Mouse (Mus musculus) A20 (cell line): Measurements from ENCODE around the gene C130050O18Rik.

ENCODE experiments used
- DNase-seq: peaks from one replicate; pipeline ENCODE4 v3.0.0-alpha.2; 2011; ENCODE audit warnings: low read depth, low spot score

C130050O18Rik gene

GRCm38 (mm10) chr5:139404801-139405401 lies at the start of gene C130050O18Rik:
TSS of gene C130050O18Rik (plus strand) at chr5:139405280.
- DNase-seq, result no peak

DNA sequence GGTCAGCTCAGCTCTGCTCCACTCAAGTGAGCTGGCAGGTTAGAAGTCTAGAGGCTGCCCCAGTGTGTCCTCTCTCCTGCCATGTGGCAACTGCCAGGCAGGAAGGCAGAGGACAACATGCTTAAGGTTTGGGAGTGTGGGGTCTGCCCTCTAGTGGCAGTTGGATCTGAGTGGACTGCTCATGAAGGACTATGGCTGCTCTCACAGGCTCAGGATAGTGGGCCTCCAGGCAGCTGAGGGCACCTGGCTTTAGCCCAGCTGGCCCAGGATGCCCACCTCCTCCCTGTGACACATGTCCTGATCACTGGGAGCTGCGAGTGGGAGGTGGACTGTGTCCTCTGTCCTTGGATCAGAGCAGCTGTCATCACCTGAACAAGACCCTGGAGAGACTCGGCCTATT lies 46.4 kb upstream of the C130050O18Rik start:
- DNase-seq, result peak; percentile 50

- DNase-seq, result no peak
These were observed 45.8 kb upstream of the C130050O18Rik start for GRCm38 (mm10) chr5:139359244-139359643.

DNA sequence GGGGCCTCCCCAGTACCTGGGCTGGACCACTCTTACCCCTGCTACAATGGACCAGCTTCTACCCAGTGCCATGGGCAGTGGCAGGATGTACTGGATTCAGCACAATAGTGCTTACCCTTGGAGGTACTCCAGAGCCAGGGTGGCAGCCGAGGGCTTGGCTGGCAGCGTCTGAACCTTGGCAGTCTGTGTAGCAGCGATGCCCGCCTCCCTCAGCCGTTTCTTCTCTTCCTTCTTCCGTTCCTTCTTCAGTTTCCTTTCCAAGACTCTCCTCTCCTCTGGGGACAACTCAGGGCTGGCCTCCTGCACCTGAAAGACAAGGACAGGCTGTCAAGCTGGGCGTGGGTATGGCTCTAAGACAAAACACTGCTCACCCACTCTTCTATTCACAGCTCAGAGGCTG lies 41.2 kb upstream of the C130050O18Rik start:
- no peak for DNase-seq

GRCm38 (mm10) chr5:139364260-139364910 lies 40.7 kb upstream of the C130050O18Rik start:
- DNase-seq, result peak; percentile 71

DNA sequence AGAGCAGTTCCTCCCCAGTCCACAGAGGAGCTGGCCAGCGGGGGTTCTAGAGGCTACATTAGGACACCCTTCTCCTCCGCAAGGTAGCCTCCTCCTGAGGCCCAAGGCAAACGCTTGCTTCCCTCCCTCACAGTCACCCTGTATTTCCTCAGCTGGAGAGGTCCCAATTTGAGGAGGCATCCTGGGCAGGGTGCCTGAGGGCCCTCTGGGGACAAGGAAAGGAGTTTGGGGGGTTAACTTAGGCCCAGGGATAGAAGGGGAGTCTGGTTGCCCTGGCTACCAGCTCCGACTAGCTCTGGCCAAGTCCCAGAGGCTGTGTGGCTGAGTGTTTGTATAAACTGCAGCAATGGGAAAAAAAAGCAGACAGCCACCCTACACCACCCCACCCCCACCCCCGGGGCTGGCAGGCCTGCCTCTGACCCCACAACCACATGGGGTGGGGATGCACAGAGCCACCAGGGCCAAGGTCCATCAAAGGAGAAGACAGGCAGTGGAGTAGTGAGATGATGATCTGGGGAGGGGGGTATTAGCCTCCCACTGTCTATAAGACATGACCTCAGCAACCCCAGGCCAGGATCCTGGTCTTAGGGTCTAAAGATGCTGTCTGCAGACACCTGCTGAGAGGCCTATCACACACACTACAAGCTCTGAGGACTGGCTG lies 40.0 kb upstream of the C130050O18Rik start:
- DNase-seq, result no peak

- DNase-seq, result peak; percentile 60
These were observed 39.3 kb upstream of the C130050O18Rik start for GRCm38 (mm10) chr5:139365827-139366226.

GRCm38 (mm10) chr5:139366484-139366883 lies 38.6 kb upstream of the C130050O18Rik start:
- DNase-seq, result no peak

GRCm38 (mm10) chr5:139367884-139368458 lies 37.1 kb upstream of the C130050O18Rik start:
- DNase-seq, result no peak

- no peak for DNase-seq
These were observed 36.3 kb upstream of the C130050O18Rik start for GRCm38 (mm10) chr5:139368638-139369320.

GRCm38 (mm10) chr5:139370336-139370735 lies 34.7 kb upstream of the C130050O18Rik start:
- no peak for DNase-seq

DNA sequence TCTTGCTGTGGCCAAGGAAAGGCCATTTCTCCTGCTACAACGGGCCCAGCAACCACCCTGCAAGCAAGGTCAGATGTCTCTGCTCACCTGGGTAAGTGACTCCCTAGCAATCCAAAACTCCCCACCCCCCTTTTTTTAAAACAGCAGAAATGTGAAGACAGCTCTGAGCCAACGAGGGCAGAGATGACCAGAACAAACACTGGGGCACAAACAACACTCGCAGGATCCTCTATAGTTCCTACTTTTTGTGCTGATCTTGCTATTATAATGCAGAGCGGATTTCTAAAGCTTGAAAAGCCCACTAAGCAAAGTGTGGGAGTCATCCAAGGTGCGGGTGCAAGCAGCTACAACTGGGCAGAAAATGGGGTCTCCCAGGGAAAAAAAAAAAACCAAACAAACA lies 34.0 kb upstream of the C130050O18Rik start:
- DNase-seq, result no peak

GRCm38 (mm10) chr5:139371631-139372401 lies 33.3 kb upstream of the C130050O18Rik start:
- peak; percentile 94 for DNase-seq

DNA sequence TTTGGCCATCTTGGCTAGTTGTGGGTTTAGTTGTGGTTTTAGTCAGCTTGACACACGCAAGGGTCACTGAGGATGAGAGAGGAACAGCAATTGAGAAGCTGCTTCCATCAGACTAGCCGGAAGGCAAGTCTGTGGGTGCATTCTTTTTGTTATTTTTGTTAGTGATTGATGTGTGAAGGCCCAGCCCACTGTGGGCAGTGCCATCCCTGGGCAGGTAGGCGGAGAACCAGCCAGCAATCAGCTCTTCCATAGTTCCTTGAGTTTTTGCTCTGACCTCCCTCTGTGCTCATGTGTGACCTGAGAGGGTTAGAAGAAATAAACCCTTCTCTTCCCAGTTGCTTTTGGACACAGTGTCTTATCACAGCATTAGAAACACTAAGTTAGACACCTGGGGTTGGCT lies 32.0 kb upstream of the C130050O18Rik start:
- DNase-seq, result no peak

DNA sequence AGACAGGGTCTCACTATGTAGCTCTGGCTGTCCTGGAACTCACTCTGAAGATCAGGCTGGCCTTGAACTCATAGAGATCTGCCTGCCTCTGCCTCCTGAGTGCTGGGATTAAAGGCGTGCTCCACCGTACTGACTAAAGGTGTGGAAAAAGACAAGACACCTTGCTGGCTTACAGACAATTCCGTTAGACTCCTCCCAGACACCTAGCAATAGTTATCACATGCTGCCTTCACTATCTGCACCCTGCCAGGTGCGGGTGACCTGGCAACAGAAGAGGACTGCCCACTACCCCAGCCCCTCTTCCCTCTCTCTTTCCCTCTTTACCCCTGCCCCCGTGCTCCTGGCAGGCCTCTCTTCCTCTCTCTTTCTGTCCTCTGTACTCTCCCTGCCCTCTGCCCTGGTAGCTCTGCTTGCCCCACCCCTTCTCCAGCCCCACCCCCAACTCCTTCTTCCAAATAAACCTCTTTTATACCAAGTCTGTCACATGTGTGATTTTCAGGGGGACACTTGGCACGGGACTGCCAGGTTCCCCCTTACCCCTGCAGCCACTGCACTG lies 31.1 kb upstream of the C130050O18Rik start:
- no peak for DNase-seq

GRCm38 (mm10) chr5:139374841-139375240 lies 30.2 kb upstream of the C130050O18Rik start:
- DNase-seq, result no peak

- no peak for DNase-seq
These were observed 27.4 kb upstream of the C130050O18Rik start, which contains the start of gene Gpr146 for GRCm38 (mm10) chr5:139377468-139378270. TSS of gene Gpr146 (plus strand) at chr5:139377697.

DNA sequence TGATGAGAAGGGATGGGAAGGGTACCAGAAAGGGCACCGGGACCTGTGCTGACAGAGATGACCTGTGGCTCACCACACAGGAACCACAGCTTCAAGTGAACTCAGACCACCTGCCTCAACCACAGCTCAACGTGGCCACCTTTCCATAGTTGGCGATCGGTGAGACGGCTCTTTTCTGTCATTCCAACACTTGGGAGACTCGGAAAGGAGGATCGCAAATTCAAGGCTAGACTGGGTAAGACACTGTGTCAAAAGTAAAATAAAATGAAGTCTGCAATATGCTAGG lies 26.9 kb upstream of the C130050O18Rik start:
- DNase-seq, result no peak

GRCm38 (mm10) chr5:139378986-139379629 lies 26.0 kb upstream of the C130050O18Rik start:
- no peak for DNase-seq
